Mouse (Mus musculus) embryo, embryonic 10.5 days (tissue): ENCODE measurements around the gene Acap3.
A peak's percentile ranks its signal among the peaks of the same experiment; 100 is the strongest.

ENCODE experiments used
- DNase-seq: peaks from one replicate; pipeline ENCODE4 v3.0.0-alpha.2; 2015; ENCODE audit warnings: low spot score

Acap3 gene

GRCm38 (mm10) chr4:155891551-155892001 is at the start of gene Acap3, which contains the start of gene Pusl1:
Gene Acap3, plus strand, starts transcription at chr4:155891822.
Gene Pusl1, minus strand, starts transcription at chr4:155891781.
- DNase-seq, result peak; percentile 97

GRCm38 (mm10) chr4:155843231-155843630 is 48.4 kb upstream of the Acap3 start:
- no peak for DNase-seq

GRCm38 (mm10) chr4:155846871-155847578 is 44.6 kb upstream of the Acap3 start, which contains the start of gene Dvl1:
Gene Dvl1, plus strand, starts transcription at chr4:155847402.
- DNase-seq, result peak; percentile 91

GRCm38 (mm10) chr4:155847591-155848352 is 43.9 kb upstream of the Acap3 start:
- DNase-seq, result peak; percentile 37

- peak; percentile 22 for DNase-seq
Measured at GRCm38 (mm10) chr4:155848434-155849095, 43.1 kb upstream of the Acap3 start.

- DNase-seq, result no peak
Measured at GRCm38 (mm10) chr4:155849391-155849790, 42.2 kb upstream of the Acap3 start.

GRCm38 (mm10) chr4:155849792-155850451 is 41.7 kb upstream of the Acap3 start:
- no peak for DNase-seq

GRCm38 (mm10) chr4:155851368-155851767 is 40.3 kb upstream of the Acap3 start:
- no peak for DNase-seq

GRCm38 (mm10) chr4:155851951-155852411 is 39.6 kb upstream of the Acap3 start:
- no peak for DNase-seq

- no peak for DNase-seq
Measured at GRCm38 (mm10) chr4:155853421-155853820, 38.2 kb upstream of the Acap3 start.

- no peak for DNase-seq
Measured at GRCm38 (mm10) chr4:155854991-155855390, 36.6 kb upstream of the Acap3 start.

- DNase-seq, result no peak
Measured at GRCm38 (mm10) chr4:155856071-155856470, 35.6 kb upstream of the Acap3 start.

GRCm38 (mm10) chr4:155856881-155857280 is 34.7 kb upstream of the Acap3 start:
- DNase-seq, result no peak

- peak; percentile 82 for DNase-seq
Measured at GRCm38 (mm10) chr4:155859318-155859717, 32.3 kb upstream of the Acap3 start.

GRCm38 (mm10) chr4:155861787-155862186 is 29.8 kb upstream of the Acap3 start:
- no peak for DNase-seq

GRCm38 (mm10) chr4:155863001-155863400 is 28.6 kb upstream of the Acap3 start, which contains the start of gene Tas1r3:
Gene Tas1r3, minus strand, starts transcription at chr4:155863362.
- DNase-seq, result no peak

- DNase-seq, result peak; percentile 3
Measured at GRCm38 (mm10) chr4:155868614-155869298, 22.9 kb upstream of the Acap3 start.

GRCm38 (mm10) chr4:155869317-155870033 is 22.1 kb upstream of the Acap3 start, which contains the start of the genes Cptp and Ints11:
Gene Cptp, minus strand, starts transcription at chr4:155869440.
Gene Ints11, plus strand, starts transcription at chr4:155869546.
- peak; percentile 96 for DNase-seq

- DNase-seq, result no peak
Measured at GRCm38 (mm10) chr4:155871404-155871803, 20.2 kb upstream of the Acap3 start.

- DNase-seq, result no peak
Measured at GRCm38 (mm10) chr4:155883587-155883986, 8.0 kb upstream of the Acap3 start.
